Mouse (Mus musculus): ENCODE measurements around the gene Rnase11. TPM values are rescaled to one million over a fixed set of nuclear protein-coding genes. Genes with fewer than 3 reads are reported as not detected.
"Not testable (repeated sequence)": the region's sequence is repeated elsewhere in the genome, so short reads cannot be mapped to it uniquely, and the experiment has no call there.

Rnase11 gene
- polyA plus RNA-seq (2014; fragmentation: Nextera tagmentation; extraction: Ambion mirVana), result not detected in 2 replicates

- 80% methylated on average over 2 of the region's 2 CpGs for WGBS
Observed at GRCm38 (mm10) chr14:51050063-51050462, at the start of gene Rnase11. TSS of gene Rnase11 (minus strand) at chr14:51050163.

GRCm38 (mm10) chr14:51098921-51099320, 49.0 kb upstream of the Rnase11 start:
- no peak overlapping the region for H3K4me3 ChIP-seq (ENCODE audit: low read depth, low read length)
- H3K4me1 ChIP-seq (replicated peaks; ENCODE audit: control insufficient read depth, insufficient read depth, low read length), result no peaks in the 10 kb centered on the region
- H3K4me2 ChIP-seq, result no peak overlapping the region
- DNase-seq (ENCODE audit: low spot score) (no peak), ATAC-seq (replicated peaks; ENCODE audit: low FRiP score) (no peak)
- H3K9me3 ChIP-seq (ENCODE audit: control insufficient read depth, low read length), result no peaks in the 10 kb centered on the region
- H3K9ac ChIP-seq (ENCODE audit: low read depth, low read length), result no peak overlapping the region
- WGBS, result 93% methylated on average over 11 of the region's 11 CpGs
- no peaks in the 10 kb centered on the region for H3K27me3 ChIP-seq (replicated peaks; ENCODE audit: control insufficient read depth, insufficient read depth, low read length)
- H3K36me3 ChIP-seq (ENCODE audit: control insufficient read depth, insufficient read depth, low read length), result no peaks in the 10 kb centered on the region
- no peak overlapping the region for H3K27ac ChIP-seq (ENCODE audit: low read depth, low read length)

More at GRCm38 (mm10) chr14:51050063-51050462, at the start of gene Rnase11:
- H3K9me3 ChIP-seq (ENCODE audit: control insufficient read depth, low read length), result no peaks in the 10 kb centered on the region
- DNase-seq (ENCODE audit: low spot score) (no peak), ATAC-seq (replicated peaks; ENCODE audit: low FRiP score) (no peak)
- H3K27ac ChIP-seq (ENCODE audit: low read depth, low read length), result no peak within 1 kb of the TSS
- H3K27me3 ChIP-seq (replicated peaks; ENCODE audit: control insufficient read depth, insufficient read depth, low read length), result no peaks in the 10 kb centered on the region
- no peaks in the 10 kb centered on the region for H3K36me3 ChIP-seq (ENCODE audit: control insufficient read depth, insufficient read depth, low read length)
- H3K4me1 ChIP-seq (replicated peaks; ENCODE audit: control insufficient read depth, insufficient read depth, low read length), result no peaks in the 10 kb centered on the region
- no peak within 1 kb of the TSS for H3K4me3 ChIP-seq (ENCODE audit: low read depth, low read length)
- H3K9ac ChIP-seq (ENCODE audit: low read depth, low read length), result no peak within 1 kb of the TSS
- H3K4me2 ChIP-seq, result no peak within 1 kb of the TSS

- not testable (repeated sequence) for DNase-seq (ENCODE audit: low spot score)
- ATAC-seq (replicated peaks; ENCODE audit: low FRiP score), result peak; percentile 50; the same call in 1 of the 2 replicates
Observed at GRCm38 (mm10) chr14:51098300-51098699, 48.3 kb upstream of the Rnase11 start.

GRCm38 (mm10) chr14:51095736-51096524, 46.0 kb upstream of the Rnase11 start:
- no peaks in the 10 kb centered on the region for H3K36me3 ChIP-seq (ENCODE audit: control insufficient read depth, insufficient read depth, low read length)
- no peak overlapping the region for H3K4me3 ChIP-seq (ENCODE audit: low read depth, low read length)
- DNase-seq (ENCODE audit: low spot score), result no peak
- no peaks in the 10 kb centered on the region for H3K9me3 ChIP-seq (ENCODE audit: control insufficient read depth, low read length)
- H3K4me2 ChIP-seq, result peak overlapping the region; percentile 17
- H3K4me1 ChIP-seq (replicated peaks; ENCODE audit: control insufficient read depth, insufficient read depth, low read length), result no peaks in the 10 kb centered on the region
- ATAC-seq (replicated peaks; ENCODE audit: low FRiP score), result no peak
- H3K9ac ChIP-seq (ENCODE audit: low read depth, low read length), result no peak overlapping the region
- H3K27ac ChIP-seq (ENCODE audit: low read depth, low read length), result no peak overlapping the region
- H3K27me3 ChIP-seq (replicated peaks; ENCODE audit: control insufficient read depth, insufficient read depth, low read length), result no peaks in the 10 kb centered on the region
- 57% methylated on average over 9 of the region's 9 CpGs for WGBS

More at GRCm38 (mm10) chr14:51098300-51098699, 48.3 kb upstream of the Rnase11 start:
- H3K9me3 ChIP-seq (ENCODE audit: control insufficient read depth, low read length); H3K4me3 ChIP-seq (ENCODE audit: low read depth, low read length); H3K4me1 ChIP-seq (replicated peaks; ENCODE audit: control insufficient read depth, insufficient read depth, low read length); H3K9ac ChIP-seq (ENCODE audit: low read depth, low read length); H3K27ac ChIP-seq (ENCODE audit: low read depth, low read length); H3K4me2 ChIP-seq; H3K27me3 ChIP-seq (replicated peaks; ENCODE audit: control insufficient read depth, insufficient read depth, low read length); H3K36me3 ChIP-seq (ENCODE audit: control insufficient read depth, insufficient read depth, low read length): not testable (repeated sequence)
- 36% methylated on average over 1 of the region's 1 CpGs for WGBS

DNA sequence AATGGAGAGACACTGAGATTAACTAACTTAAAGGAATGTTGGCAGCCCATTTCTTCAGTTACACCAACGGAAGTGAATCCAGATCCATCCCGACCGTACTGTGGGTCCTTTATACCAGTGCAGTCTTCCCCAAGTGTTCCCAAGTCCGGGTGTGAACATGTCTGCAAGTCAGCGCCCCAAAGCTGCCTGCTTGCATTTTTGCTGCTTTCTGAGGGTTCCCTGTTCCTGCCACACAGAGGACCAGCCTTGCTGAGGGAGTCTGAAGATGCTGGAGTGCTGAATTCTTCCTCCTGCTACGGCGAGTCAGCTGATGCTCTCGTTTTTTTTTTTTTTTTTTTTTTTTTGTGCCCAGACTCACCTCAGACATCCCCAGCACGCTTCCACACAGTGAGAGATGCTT, 45.0 kb upstream of the Rnase11 start:
- ATAC-seq (replicated peaks; ENCODE audit: low FRiP score) (no peak), DNase-seq (ENCODE audit: low spot score) (no peak)
- no peaks in the 10 kb centered on the region for H3K9me3 ChIP-seq (ENCODE audit: control insufficient read depth, low read length)
- H3K27me3 ChIP-seq (replicated peaks; ENCODE audit: control insufficient read depth, insufficient read depth, low read length), result no peaks in the 10 kb centered on the region
- H3K9ac ChIP-seq (ENCODE audit: low read depth, low read length), result no peak overlapping the region
- no peak overlapping the region for H3K4me2 ChIP-seq
- no peaks in the 10 kb centered on the region for H3K36me3 ChIP-seq (ENCODE audit: control insufficient read depth, insufficient read depth, low read length)
- H3K4me1 ChIP-seq (replicated peaks; ENCODE audit: control insufficient read depth, insufficient read depth, low read length), result no peaks in the 10 kb centered on the region
- H3K27ac ChIP-seq (ENCODE audit: low read depth, low read length), result no peak overlapping the region
- WGBS, result 66% methylated on average over 9 of the region's 9 CpGs
- no peak overlapping the region for H3K4me3 ChIP-seq (ENCODE audit: low read depth, low read length)

- H3K9me3 ChIP-seq (ENCODE audit: control insufficient read depth, low read length), result no peaks in the 10 kb centered on the region
- ATAC-seq (replicated peaks; ENCODE audit: low FRiP score), result no peak
- DNase-seq (ENCODE audit: low spot score), result no peak
- H3K4me1 ChIP-seq (replicated peaks; ENCODE audit: control insufficient read depth, insufficient read depth, low read length), result no peaks in the 10 kb centered on the region
- H3K36me3 ChIP-seq (ENCODE audit: control insufficient read depth, insufficient read depth, low read length), result no peaks in the 10 kb centered on the region
- 73% methylated on average over 5 of the region's 5 CpGs for WGBS
- no peak overlapping the region for H3K4me3 ChIP-seq (ENCODE audit: low read depth, low read length)
- H3K27me3 ChIP-seq (replicated peaks; ENCODE audit: control insufficient read depth, insufficient read depth, low read length), result no peaks in the 10 kb centered on the region
- no peak overlapping the region for H3K4me2 ChIP-seq
- no peak overlapping the region for H3K9ac ChIP-seq (ENCODE audit: low read depth, low read length)
- H3K27ac ChIP-seq (ENCODE audit: low read depth, low read length), result no peak overlapping the region
Observed at GRCm38 (mm10) chr14:51094096-51094875, 44.3 kb upstream of the Rnase11 start.

GRCm38 (mm10) chr14:51093496-51093895, 43.5 kb upstream of the Rnase11 start:
- no peaks in the 10 kb centered on the region for H3K27me3 ChIP-seq (replicated peaks; ENCODE audit: control insufficient read depth, insufficient read depth, low read length)
- H3K4me1 ChIP-seq (replicated peaks; ENCODE audit: control insufficient read depth, insufficient read depth, low read length), result no peaks in the 10 kb centered on the region
- no peak overlapping the region for H3K4me3 ChIP-seq (ENCODE audit: low read depth, low read length)
- H3K27ac ChIP-seq (ENCODE audit: low read depth, low read length), result no peak overlapping the region
- DNase-seq (ENCODE audit: low spot score) (no peak), ATAC-seq (replicated peaks; ENCODE audit: low FRiP score) (no peak)
- H3K9me3 ChIP-seq (ENCODE audit: control insufficient read depth, low read length), result no peaks in the 10 kb centered on the region
- WGBS, result 29% methylated on average over 3 of the region's 3 CpGs
- no peaks in the 10 kb centered on the region for H3K36me3 ChIP-seq (ENCODE audit: control insufficient read depth, insufficient read depth, low read length)
- no peak overlapping the region for H3K4me2 ChIP-seq
- H3K9ac ChIP-seq (ENCODE audit: low read depth, low read length), result no peak overlapping the region

DNA sequence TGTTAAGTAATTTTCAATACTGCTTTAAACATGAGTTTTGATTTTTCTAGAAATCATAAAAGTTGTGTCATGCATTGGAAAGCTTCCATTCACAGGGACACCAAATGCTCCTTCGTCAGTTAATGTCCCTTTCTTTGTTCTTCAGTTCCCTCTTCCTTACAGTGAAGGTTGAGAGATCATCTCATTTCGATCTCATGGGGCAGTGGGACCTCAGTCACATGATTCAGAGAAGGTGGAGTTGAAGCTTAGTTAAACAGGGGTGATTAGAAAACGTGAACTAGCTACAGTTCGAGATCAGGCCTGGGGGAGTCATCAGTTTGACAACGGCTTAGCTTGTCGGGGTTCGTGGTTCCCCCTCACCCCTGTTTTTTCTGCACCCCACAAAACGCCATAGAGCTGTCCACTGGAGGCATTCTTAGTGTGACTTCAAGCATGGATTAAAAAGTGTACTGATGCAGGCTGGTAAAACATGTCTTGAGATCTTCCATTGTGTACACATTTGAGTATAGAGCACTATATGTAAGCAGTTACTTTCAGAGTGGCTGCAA, 42.2 kb upstream of the Rnase11 start:
- no peaks in the 10 kb centered on the region for H3K27me3 ChIP-seq (replicated peaks; ENCODE audit: control insufficient read depth, insufficient read depth, low read length)
- peak overlapping the region; percentile 77 for H3K4me2 ChIP-seq
- H3K27ac ChIP-seq (ENCODE audit: low read depth, low read length), result no peak overlapping the region
- H3K4me3 ChIP-seq (ENCODE audit: low read depth, low read length), result no peak overlapping the region
- no peaks in the 10 kb centered on the region for H3K36me3 ChIP-seq (ENCODE audit: control insufficient read depth, insufficient read depth, low read length)
- no peaks in the 10 kb centered on the region for H3K4me1 ChIP-seq (replicated peaks; ENCODE audit: control insufficient read depth, insufficient read depth, low read length)
- WGBS, result 52% methylated on average over 8 of the region's 8 CpGs
- ATAC-seq (replicated peaks; ENCODE audit: low FRiP score) (no peak), DNase-seq (ENCODE audit: low spot score) (no peak)
- no peak overlapping the region for H3K9ac ChIP-seq (ENCODE audit: low read depth, low read length)
- H3K9me3 ChIP-seq (ENCODE audit: control insufficient read depth, low read length), result no peaks in the 10 kb centered on the region

Measured in liver, embryonic 11.5 days (tissue).